Mouse (Mus musculus): ENCODE measurements around the gene Odc1.
"Not testable (repeated sequence)": the region's sequence is repeated elsewhere in the genome, so short reads cannot be mapped to it uniquely, and the experiment has no call there.

Gene Odc1

DNA sequence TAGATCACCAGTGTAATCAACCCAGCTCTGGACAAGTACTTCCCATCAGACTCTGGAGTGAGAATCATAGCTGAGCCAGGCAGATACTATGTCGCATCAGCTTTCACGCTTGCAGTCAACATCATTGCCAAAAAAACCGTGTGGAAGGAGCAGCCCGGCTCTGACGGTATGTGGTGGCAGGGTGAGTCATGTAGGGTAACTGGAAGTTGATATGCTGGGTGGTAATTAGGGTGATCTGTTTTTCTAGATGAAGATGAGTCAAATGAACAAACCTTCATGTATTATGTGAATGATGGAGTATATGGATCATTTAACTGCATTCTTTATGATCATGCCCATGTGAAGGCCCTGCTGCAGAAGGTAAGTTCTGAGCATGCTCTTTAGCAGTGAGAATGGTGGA lies 4.8 kb downstream of the Odc1 start:
- DNase-seq (ENCODE audit: low read depth, low spot score): not testable (repeated sequence)

DNA sequence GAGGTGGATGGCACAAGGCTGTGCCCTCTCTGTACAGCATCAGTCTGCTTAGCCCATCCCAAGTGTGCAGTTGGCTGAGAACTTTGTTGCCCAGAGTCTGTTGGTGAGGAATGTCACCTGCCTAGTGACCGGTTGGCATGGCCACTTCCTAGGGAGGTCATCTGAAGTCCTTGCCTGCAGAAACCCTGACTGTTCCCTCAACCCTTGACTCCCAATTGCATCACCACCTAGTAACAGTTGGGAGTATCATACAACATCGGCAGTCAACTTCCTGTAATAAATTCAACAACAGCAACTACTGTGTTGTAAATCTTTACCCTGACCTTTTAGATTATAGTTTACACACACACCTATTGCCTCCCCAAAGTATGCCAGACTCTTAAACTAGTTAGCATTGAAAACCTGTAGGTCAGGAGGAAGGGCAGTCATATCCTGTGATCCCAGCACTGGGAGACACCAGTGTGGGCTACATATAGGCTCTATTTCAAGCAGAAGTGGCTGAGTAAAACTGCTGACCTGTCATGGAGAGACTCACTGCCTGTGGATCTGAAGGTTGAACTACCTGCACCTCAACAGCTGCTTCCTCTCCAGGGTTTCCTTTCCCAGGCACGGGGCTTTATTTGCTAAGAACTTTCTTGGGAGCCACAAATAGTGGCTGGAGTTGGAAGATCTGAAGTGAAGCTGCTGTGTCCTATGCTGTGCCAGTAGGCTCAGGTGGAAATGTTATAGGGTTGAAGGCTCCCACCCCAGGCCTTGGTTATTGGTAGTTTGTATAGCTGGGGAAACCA lies 6.8 kb downstream of the Odc1 start:
- no peak for DNase-seq (ENCODE audit: low read depth, low spot score)

DNA sequence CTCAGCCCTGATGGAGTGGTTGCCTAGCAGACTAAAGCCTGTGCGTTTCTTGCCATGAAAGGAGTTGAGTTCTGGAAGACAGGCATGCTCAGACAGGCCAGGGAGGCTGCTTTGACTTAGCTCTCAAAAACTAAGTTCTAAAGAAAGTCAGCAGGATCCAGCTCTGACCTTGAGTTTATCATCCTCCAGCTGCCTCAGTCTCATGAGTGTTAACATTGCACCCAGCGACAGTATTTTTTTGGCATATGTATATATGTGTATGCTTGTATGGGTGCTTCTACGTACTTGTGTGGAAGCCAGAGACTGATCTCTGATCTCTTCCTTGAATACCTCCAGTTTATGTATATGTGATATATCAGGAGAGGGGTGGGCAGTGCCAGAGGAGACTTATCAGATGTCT lies 7.8 kb downstream of the Odc1 start:
- DNase-seq (ENCODE audit: low read depth, low spot score): no peak

DNA sequence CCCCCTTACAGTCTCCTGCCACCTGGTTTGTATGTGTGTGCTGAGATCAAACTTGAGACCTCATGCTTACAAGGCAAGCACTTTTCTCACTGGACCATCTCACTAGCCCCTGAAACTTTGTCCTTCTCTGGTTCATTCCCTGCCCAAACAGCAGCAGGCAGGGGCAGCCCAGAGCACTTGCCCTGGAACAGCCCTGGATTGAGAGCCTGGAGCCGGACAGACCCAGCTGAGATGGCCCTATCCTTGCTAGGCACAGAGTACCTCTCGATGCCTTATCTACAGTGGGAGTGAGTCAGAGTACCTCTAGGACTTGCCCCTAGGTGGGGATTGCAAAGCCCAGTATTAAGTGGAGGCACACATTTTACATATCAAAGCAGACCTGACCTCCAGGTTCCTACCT lies 8.4 kb downstream of the Odc1 start:
- DNase-seq (ENCODE audit: low read depth, low spot score): peak; percentile 45

DNA sequence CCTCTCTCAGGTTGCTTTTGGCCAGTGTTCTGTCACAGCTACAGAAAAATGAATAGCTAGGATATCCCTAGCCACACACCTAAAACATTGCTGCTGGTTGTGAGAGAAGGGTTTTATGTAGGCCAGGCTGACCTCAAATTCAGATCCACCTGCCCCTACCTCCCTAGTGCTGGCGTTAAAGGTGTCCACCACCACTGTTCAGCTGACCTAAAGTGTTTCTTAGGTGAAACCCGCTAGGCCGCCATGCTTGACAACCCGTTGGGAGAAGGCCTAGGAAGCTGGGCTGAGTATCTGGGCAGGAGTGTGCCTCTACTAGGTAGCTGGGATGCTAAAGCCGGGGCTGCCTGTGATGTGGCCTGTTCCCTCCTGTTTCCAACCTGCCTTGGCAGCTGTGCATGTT lies 9.0 kb downstream of the Odc1 start:
- no peak for DNase-seq (ENCODE audit: low read depth, low spot score)

DNA sequence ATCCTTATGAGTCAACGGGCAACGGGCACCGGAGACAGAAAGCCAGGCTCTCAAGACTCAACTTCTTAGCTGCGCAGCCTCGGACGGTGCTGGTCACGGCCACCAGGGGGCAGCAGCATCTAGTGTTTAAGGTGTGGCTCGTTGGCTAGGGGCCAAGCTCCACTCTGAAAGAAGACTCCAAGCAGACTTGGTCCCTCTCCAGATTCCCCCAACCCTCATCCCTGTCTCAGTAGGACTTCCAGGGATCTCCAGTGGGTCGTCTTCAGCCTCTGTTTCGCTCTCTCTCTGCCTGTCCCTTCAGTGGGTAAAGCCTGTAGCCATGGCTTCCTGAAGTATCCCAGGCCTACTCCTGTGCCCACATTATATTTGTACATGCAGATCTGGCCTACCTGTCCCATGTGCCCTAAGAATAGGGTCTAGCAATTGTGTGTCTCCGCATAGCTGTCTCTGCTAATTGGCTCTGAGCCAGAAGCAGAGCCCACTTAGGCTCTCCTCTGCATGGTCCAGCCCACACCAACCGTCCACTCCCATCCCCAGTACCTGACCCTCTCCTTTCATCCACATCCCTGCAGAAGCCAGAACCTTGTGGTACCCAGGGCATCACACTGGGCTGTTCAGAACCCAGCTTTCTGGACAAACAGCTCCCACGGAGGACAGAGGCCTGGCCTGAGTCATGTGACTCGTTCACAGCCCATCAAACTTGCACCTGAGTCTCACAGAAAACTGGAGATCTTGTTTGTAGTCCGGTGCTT lies 9.8 kb downstream of the Odc1 start:
- DNase-seq (ENCODE audit: low read depth, low spot score): peak; percentile 87

DNA sequence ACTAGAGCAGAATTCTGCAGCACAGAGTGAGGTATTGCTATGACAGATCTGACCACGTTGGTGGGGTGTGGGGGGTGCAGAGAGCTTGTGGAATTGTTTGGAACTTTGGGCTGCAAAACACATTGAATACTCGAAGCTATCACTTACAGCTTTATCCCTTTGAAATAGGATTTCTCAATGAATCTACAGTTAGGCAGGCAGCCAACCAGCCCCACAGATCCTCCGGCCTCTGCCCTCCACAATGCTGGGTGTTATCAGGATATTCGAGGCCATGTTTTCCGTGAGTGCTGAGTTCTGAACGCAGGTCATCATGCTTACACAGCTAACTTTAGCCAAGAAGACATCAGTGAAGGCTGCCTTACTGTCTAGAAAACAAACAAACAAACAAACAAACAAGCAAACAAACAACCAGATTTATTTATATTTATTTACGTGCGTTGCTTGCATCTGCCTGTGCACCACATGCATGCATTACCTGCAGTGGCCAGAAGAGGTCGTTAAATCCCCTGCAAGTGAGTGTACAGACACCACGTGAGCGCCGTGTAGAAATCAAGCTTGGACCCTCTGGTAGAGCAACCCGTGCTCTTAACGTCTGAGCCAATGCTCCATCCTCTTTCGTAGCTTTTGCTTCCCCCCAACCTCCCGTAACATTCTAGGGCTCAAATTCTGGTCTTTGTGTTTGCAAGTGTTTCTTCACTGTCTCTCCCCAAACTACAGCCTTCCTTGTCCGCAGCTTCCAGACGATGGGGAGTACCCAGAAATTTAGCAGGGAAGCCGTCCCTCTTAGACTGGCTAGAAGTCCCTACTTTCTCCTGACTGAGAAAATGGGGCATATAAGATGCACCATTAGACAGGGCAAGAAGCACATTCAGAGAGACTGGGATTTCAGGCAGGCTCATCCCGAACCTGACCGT lies 12.1 kb downstream of the Odc1 start:
- DNase-seq (ENCODE audit: low read depth, low spot score): peak; percentile 94

DNA sequence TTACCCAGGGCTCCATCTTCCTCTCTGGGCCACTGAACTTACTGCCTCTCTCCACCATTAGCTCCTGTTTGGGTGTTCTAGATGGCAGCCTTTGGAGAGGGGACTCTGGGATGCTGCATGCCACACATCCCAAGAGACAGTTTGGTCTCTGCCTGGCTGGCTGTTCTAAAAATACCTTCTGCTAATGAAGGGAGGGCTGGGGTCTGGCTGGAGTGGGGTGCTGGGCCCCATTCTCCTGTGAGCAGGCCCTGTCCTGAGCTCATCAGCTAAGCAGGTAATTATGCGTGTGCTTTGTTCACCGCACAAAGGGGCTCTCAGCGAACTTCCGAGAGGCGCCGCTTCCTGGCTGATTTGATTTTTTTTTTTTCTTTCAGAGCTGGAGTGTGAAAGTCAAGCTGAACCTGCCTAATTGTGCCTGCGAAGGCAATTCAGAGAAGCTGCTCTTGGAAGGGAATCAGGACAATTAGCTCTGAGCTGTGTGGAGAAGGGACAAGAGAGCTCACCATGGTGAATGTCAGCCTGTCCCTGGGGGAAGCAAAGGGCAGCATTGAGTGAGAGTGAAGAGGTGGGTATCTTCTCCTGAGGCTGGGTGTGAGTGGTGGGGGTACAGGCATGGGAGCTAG lies 12.9 kb downstream of the Odc1 start:
- DNase-seq (ENCODE audit: low read depth, low spot score): peak; percentile 66

DNA sequence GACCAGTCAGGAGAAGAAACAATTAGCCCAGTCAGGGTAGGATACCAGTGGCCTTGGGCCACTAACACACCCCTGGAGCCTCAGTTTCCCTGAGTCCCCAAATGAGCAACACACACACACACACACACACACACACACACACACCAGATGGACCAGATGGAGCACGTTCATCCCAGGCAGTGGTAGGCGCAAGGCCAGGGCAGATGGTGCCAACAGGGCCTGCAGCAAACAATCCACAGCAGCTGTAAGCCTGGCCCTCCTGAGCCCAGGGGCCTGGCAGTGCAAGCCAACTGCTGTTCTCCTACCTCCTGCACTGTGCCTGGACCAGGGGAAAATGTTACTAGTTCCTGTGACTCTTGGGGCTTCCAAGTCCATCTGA lies 13.4 kb downstream of the Odc1 start:
- DNase-seq (ENCODE audit: low read depth, low spot score): no peak

DNA sequence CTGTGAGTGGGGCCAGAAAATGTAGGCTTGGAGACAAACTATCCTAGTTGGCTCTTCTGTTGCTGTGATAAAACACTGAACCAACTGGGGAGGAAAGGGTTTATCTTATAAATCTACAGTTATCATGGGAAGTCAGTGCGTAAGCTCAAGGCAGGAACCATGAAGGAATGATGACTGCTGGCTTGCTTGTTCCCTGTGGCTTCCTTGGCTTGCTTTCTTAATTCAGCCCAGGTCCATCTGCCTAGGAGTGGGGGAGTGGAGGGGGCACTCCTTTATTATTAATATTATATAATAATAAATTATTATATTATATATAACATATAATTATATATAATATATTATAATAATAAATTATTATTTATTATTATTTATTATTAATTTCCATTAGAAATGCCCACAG lies 17.8 kb downstream of the Odc1 start:
- DNase-seq (ENCODE audit: low read depth, low spot score): no peak

DNA sequence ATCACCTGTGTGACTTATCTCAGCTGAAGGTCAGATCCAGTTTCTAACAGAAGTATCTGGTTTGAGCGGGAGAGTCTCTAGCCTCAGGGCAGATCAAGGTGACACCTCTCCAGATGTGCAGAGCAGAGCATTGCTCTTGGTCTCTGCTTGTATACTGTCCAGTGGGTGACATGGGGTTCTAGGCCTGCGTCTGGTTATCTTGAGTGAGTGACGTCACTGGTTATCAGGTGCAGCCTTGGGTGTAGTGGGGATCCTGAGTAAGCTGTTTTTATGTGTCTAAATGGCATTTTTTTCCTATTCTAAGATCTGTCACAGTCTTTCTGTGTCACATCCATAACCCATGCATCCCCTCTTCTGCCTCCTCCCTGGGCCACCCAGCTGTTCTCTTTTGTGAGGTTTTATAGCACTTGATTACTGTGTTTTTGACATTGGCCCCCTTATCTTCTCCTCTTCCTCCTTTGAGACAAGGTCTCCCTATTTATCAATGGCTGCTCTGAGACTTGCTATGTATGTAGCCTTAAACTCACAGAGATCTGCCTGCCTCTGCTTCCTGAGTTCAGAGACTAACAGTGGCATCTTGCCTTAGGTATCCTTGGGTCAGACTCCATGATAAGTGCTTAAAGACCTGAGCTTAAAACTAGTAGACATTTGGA lies 20.9 kb downstream of the Odc1 start:
- DNase-seq (ENCODE audit: low read depth, low spot score): no peak

DNA sequence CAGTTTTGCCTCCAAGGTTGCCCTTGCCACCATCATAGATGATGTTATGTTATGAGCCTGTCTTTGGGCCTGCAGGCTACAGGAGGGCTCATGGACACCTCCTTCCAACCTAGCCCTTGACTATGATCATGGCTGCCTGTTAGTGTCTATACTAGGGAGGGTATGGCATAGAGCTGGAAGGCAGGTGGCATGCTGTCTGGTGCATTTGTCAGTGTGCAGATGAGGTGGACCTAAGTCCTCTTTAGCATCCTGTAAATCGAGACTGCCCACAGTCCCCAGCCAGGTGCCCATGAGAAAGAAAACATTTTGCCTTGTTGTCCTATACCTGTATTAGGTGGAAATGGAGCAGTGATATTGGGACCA lies 21.4 kb downstream of the Odc1 start:
- DNase-seq (ENCODE audit: low read depth, low spot score): no peak

DNA sequence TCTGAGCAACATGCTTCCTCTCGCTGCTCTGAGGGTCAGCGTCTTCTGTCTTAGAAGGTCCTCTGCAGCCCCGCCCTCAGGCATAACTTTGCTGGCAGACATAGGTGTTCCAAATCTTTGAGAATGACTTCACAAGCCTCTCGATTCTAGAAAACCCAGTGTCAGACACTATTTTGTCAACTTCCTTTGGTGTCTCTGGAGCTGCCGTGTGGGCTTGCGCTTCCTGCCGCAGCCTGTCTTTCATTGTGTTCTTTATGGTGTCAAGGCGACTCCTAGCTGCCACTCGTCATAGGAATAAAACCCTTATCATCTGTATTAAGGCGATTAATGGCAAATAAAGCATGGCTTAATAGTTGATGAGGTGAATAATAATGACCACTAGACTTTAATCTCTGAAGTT lies 24.0 kb downstream of the Odc1 start:
- DNase-seq (ENCODE audit: low read depth, low spot score): no peak

DNA sequence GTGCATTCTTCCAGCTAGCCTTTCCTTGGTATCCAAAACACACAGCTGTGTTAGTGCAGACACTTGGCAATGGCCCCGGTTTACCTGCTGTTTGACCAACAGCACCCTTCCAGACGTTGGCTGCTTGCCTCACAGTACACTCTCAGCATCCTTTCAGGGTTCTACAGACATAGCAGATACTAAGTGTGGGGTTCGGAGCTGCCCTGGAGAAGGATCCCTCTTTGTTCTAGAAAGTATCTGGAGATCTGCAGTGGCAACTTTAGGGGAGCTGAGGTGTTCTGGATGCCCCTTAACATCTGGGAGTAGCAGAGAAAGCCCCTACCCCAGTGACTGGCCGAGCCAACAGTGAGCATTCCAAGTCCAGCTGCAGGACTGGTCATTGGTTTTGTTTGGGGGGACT lies 30.0 kb downstream of the Odc1 start:
- DNase-seq (ENCODE audit: low read depth, low spot score): no peak

DNA sequence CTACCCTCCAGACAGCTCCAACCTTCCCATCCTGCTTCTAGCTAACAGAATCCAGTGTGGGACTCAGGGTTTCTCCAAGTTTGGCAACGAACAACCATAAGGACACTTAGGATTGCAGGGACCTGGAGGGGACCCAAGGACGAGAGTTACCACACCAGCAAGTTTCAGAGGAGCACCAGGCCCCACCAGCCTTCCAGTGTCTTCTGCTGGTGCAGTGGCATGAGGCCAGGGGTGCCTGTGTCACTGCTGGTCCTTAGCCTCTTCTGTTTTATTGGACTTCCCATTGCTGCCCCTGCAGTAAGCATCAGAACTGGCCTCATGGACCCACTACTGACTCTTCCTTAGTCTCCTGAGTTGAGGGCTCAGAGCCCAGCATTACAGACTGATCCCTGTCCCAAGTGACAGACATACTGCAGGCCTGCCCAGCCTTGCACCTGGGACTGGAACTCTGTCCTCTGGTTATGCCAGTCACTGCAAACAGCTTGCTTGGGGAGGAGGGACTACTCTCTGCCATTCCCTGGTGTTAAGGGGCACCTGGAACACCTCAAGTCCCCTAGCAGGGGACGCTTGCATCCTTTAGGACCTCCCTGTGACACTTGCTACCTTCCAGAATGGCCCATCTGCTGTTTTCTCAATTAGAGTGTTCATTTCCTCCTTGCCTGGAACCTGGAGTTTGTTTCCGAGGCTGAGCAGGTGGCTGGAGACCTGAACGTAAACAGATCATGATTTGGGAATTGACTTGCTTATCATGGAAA lies 30.7 kb downstream of the Odc1 start:
- no peak for DNase-seq (ENCODE audit: low read depth, low spot score)

DNA sequence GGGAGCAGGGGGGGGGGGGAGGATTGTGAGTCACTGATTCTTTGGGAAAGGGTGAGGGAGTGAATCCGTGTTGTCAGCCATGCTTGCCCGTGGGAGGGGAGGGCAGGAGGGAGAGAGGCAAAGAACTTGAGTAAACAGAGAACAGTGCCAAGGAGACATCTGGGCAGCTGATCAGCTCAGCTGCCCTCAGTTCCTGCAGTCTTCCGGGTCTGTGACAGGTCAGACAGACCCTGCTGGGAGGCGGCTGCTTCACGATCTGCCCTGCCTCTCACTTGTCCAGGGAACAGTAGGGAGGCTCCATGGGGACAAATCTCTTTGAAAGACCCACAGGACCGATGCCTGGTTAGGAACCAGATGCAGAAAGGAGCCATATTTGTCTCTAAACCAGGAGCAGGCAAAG lies 31.4 kb downstream of the Odc1 start:
- DNase-seq (ENCODE audit: low read depth, low spot score): no peak

DNA sequence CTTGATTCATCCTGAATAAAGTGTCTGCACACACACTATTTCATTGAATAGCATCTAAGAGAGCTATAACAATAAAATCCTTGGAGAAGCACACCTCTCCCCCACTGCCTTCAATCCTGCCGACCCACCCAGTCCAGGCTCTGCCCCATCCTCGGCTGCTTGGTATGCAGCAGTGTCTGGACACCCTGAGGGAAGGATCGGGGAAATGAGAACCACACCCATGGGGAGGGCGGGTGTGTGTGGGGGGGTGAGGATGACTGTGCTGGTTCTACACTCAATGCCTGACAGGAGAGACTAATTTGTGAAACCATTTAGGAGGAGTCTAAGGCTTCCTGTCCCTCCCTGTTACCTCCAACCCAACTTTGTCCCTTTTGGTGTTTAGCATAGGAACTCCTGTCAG lies 34.0 kb downstream of the Odc1 start:
- peak; percentile 29 for DNase-seq (ENCODE audit: low read depth, low spot score)

DNA sequence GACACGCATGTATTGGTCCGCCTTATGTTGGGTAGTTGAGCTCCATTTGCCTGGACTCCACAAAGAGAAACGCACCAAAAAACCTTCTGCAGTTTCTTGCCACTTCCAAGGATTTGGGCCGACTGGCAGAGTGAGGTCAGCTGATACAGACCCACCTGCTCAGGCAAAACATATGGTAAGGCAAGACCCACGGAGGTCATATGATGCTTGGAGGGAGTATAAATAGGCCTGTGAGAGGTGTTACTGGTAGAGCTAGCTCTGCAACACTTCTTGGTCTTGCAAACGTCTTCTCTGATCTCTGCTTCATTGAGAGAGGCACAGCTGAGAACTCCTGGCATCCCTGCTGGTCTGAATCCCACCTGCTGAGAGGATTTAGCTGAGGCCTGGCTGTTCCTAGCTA lies 36.4 kb downstream of the Odc1 start:
- no peak for DNase-seq (ENCODE audit: low read depth, low spot score)

DNA sequence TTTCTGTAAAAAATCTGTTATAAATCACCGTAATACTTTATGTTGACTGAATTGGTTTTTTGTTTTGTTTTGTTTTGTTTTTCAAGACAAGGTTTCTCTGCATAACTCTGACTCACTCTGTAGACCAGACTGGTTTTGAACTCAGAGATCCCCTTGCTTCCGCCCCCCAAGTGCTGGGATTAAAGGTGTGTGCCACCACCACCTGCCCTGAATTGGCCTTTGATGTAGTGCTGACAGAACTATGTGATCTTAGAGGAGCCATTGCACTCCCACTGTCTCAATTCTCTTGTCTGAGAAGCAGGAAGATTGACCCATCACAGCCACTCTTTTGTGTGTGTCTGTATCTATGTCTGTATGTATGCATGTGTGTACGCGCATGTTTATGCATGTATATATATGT lies 37.8 kb downstream of the Odc1 start:
- no peak for DNase-seq (ENCODE audit: low read depth, low spot score)

DNA sequence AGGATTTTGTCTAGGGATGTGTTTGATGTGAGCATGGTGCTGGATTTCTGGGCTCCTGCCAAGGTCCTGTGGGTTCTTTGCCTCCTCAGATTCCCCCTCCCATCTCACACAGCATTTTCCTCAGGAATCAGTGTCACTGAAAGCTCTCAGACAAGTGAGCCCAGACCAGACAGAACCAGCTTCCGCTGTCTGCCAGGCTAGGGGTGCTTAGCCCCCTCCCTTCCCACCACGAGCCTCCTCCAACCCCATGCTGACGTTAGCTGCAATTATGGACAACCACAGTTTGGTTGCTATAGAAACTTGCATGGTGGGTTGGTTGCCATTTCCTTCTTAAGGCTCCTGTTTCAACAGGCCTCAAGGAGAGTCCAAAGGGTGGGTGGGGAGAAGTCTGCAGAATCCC lies 39.3 kb downstream of the Odc1 start:
- no peak for DNase-seq (ENCODE audit: low read depth, low spot score)

DNA sequence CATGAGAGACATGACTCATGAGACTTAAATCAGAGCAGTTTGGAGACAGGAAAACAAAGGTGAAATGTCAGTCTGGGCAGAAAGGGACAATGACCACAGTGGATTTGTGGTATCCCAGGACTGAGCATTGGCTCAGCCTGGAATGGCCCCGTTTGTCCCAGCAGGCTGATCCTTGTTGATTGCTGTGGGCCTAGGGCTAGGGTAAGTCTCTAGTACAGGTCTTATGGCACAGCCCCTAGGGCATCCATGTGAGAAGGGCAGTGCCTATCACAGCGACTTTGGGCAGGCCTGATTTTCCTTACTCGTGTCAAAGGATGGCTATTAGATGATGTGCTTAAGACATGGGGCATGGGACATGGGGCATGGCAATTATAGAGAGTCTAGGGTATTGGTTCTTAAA lies 41.4 kb downstream of the Odc1 start:
- no peak for DNase-seq (ENCODE audit: low read depth, low spot score)
